Mouse (Mus musculus): ENCODE measurements around the gene Ptpro.
"Not testable (repeated sequence)": the region's sequence is repeated elsewhere in the genome, so short reads cannot be mapped to it uniquely, and the experiment has no call there.

Gene Ptpro

GRCm38 (mm10) chr6:137456064-137456463 lies 203.9 kb downstream of the Ptpro start:
- DNase-seq (ENCODE audit: extremely low spot score) = no peak

- no peak for DNase-seq (ENCODE audit: extremely low spot score)
Measured at GRCm38 (mm10) chr6:137457210-137457609, 205.1 kb downstream of the Ptpro start.

GRCm38 (mm10) chr6:137458136-137458535 lies 206.0 kb downstream of the Ptpro start:
- DNase-seq (ENCODE audit: extremely low spot score) = no peak

- DNase-seq (ENCODE audit: extremely low spot score) = no peak
Measured at GRCm38 (mm10) chr6:137463771-137464170, 211.7 kb downstream of the Ptpro start.

GRCm38 (mm10) chr6:137465253-137465652 lies 213.1 kb downstream of the Ptpro start:
- no peak for DNase-seq (ENCODE audit: extremely low spot score)

GRCm38 (mm10) chr6:137466256-137466655 lies 214.1 kb downstream of the Ptpro start:
- DNase-seq (ENCODE audit: extremely low spot score) = no peak

GRCm38 (mm10) chr6:137467696-137468095 lies 215.6 kb downstream of the Ptpro start:
- DNase-seq (ENCODE audit: extremely low spot score) = no peak

- no peak for DNase-seq (ENCODE audit: extremely low spot score)
Measured at GRCm38 (mm10) chr6:137469541-137469940, 217.4 kb downstream of the Ptpro start.

GRCm38 (mm10) chr6:137470901-137471598 lies 218.9 kb downstream of the Ptpro start:
- DNase-seq (ENCODE audit: extremely low spot score) = no peak

GRCm38 (mm10) chr6:137472129-137472528 lies 220.0 kb downstream of the Ptpro start:
- no peak for DNase-seq (ENCODE audit: extremely low spot score)

GRCm38 (mm10) chr6:137473433-137473832 lies 221.3 kb downstream of the Ptpro start:
- no peak for DNase-seq (ENCODE audit: extremely low spot score)

GRCm38 (mm10) chr6:137475695-137476094 lies 223.6 kb downstream of the Ptpro start:
- not testable (repeated sequence) for DNase-seq (ENCODE audit: extremely low spot score)

- DNase-seq (ENCODE audit: extremely low spot score) = no peak
Measured at GRCm38 (mm10) chr6:137482891-137483290, 230.8 kb downstream of the Ptpro start.

- peak; percentile 42 for DNase-seq (ENCODE audit: extremely low spot score)
Measured at GRCm38 (mm10) chr6:137487443-137487842, 235.3 kb downstream of the Ptpro start.

GRCm38 (mm10) chr6:137490115-137490514 lies 238.0 kb downstream of the Ptpro start:
- DNase-seq (ENCODE audit: extremely low spot score) = no peak

- no peak for DNase-seq (ENCODE audit: extremely low spot score)
Measured at GRCm38 (mm10) chr6:137491659-137492058, 239.5 kb downstream of the Ptpro start.

- no peak for DNase-seq (ENCODE audit: extremely low spot score)
Measured at GRCm38 (mm10) chr6:137492582-137492981, 240.5 kb downstream of the Ptpro start.

- no peak for DNase-seq (ENCODE audit: extremely low spot score)
Measured at GRCm38 (mm10) chr6:137493211-137494135, 241.4 kb downstream of the Ptpro start.

- DNase-seq (ENCODE audit: extremely low spot score) = no peak
Measured at GRCm38 (mm10) chr6:137494136-137494475, 242.0 kb downstream of the Ptpro start.

GRCm38 (mm10) chr6:137494801-137495200 lies 242.7 kb downstream of the Ptpro start:
- no peak for DNase-seq (ENCODE audit: extremely low spot score)

- no peak for DNase-seq (ENCODE audit: extremely low spot score)
Measured at GRCm38 (mm10) chr6:137495233-137495632, 243.1 kb downstream of the Ptpro start.

- no peak for DNase-seq (ENCODE audit: extremely low spot score)
Measured at GRCm38 (mm10) chr6:137496562-137496961, 244.4 kb downstream of the Ptpro start.
